Mouse (Mus musculus): ENCODE data around the gene Med13. TPM values are rescaled to one million over a fixed set of nuclear protein-coding genes. Genes with fewer than 3 reads are reported as not detected.
"Not testable (repeated sequence)": the region's sequence is repeated elsewhere in the genome, so short reads cannot be mapped to it uniquely, and the experiment has no call there.

Gene Med13
- polyA plus RNA-seq, 1 experiment from 2014 or later, result 14.9 TPM

- Histone ChIP-seq H3K4me2 (replicated peaks; ENCODE audit: low read depth, low read length) (no peak overlapping the region), H3K4me1 (ENCODE audit: control insufficient read depth, insufficient read depth, low read length) (0 out of 2 replicates have a peak, but pooled peaks cover 8% of the 10 kb centered on the region), H3K27me3 (ENCODE audit: control insufficient read depth, insufficient read depth, low read length) (no peaks in the 10 kb centered on the region), H3K9ac (ENCODE audit: low read depth, low read length) (no peak overlapping the region), H3K9me3 (ENCODE audit: control insufficient read depth, low read length) (no peaks in the 10 kb centered on the region), H3K36me3 (ENCODE audit: control insufficient read depth, insufficient read depth, low read length) (peaks cover 25% of the 10 kb centered on the region; the same call in 1 of the 2 replicates), H3K4me3 (ENCODE audit: low read length) (no peak overlapping the region), H3K27ac (ENCODE audit: low read depth, low read length) (no peak overlapping the region)
- ATAC-seq (ENCODE audit: low FRiP score, low TSS enrichment), result no peak
Measured at GRCm38 (mm10) chr11:86348872-86349271, 8.5 kb downstream of the Med13 start.

- Histone ChIP-seq H3K27ac (ENCODE audit: low read depth, low read length) (no peak overlapping the region), H3K4me3 (ENCODE audit: low read length) (no peak overlapping the region), H3K36me3 (ENCODE audit: control insufficient read depth, insufficient read depth, low read length) (peaks cover 17% of the 10 kb centered on the region; the same call in 1 of the 2 replicates), H3K4me1 (ENCODE audit: control insufficient read depth, insufficient read depth, low read length) (0 out of 2 replicates have a peak, but pooled peaks cover under 1% of the 10 kb centered on the region), H3K4me2 (replicated peaks; ENCODE audit: low read depth, low read length) (no peak overlapping the region), H3K9me3 (ENCODE audit: control insufficient read depth, low read length) (no peaks in the 10 kb centered on the region), H3K27me3 (ENCODE audit: control insufficient read depth, insufficient read depth, low read length) (no peaks in the 10 kb centered on the region), H3K9ac (ENCODE audit: low read depth, low read length) (no peak overlapping the region)
- 71% methylated on average over 5 of the region's 5 CpGs for WGBS
- no peak for ATAC-seq (ENCODE audit: low FRiP score, low TSS enrichment)
Measured at GRCm38 (mm10) chr11:86347387-86348122, 9.8 kb downstream of the Med13 start.

DNA sequence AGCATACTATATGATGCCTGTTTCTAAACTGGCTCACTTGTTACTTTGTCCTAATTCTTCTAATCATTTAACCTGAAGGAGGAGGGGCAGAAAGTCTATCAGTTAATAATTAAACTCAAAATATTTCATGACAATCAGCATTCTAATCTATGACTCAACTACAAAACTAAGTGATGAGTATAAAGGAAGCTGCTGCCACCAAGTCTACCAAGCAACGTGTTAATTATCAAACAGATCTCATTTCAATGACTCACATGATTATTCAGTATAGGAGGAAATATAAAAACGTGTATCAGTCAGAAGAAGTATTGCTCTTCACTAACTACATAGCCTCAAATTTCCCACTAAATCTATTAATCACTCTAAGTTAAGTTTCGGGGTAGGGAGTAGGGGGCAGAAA, 10.9 kb downstream of the Med13 start:
- Histone ChIP-seq H3K4me3 (ENCODE audit: low read length) (no peak overlapping the region), H3K36me3 (ENCODE audit: control insufficient read depth, insufficient read depth, low read length) (peaks cover 21% of the 10 kb centered on the region; the same call in 1 of the 2 replicates), H3K9ac (ENCODE audit: low read depth, low read length) (no peak overlapping the region), H3K9me3 (ENCODE audit: control insufficient read depth, low read length) (no peaks in the 10 kb centered on the region), H3K4me2 (replicated peaks; ENCODE audit: low read depth, low read length) (no peak overlapping the region), H3K27ac (ENCODE audit: low read depth, low read length) (no peak overlapping the region), H3K27me3 (ENCODE audit: control insufficient read depth, insufficient read depth, low read length) (no peaks in the 10 kb centered on the region), H3K4me1 (ENCODE audit: control insufficient read depth, insufficient read depth, low read length) (no peaks in the 10 kb centered on the region)
- 60% methylated on average over 3 of the region's 3 CpGs for WGBS
- ATAC-seq (ENCODE audit: low FRiP score, low TSS enrichment), result no peak

- H3K4me1 ChIP-seq (ENCODE audit: control insufficient read depth, insufficient read depth, low read length); H3K27me3 ChIP-seq (ENCODE audit: control insufficient read depth, insufficient read depth, low read length); H3K9ac ChIP-seq (ENCODE audit: low read depth, low read length); H3K27ac ChIP-seq (ENCODE audit: low read depth, low read length); H3K9me3 ChIP-seq (ENCODE audit: control insufficient read depth, low read length); ATAC-seq (ENCODE audit: low FRiP score, low TSS enrichment); H3K4me2 ChIP-seq (replicated peaks; ENCODE audit: low read depth, low read length); H3K4me3 ChIP-seq (ENCODE audit: low read length): not testable (repeated sequence)
- H3K36me3 ChIP-seq (ENCODE audit: control insufficient read depth, insufficient read depth, low read length), result peaks cover 21% of the 10 kb centered on the region; the same call in 1 of the 2 replicates
- 92% methylated on average over 1 of the region's 1 CpGs for WGBS
Measured at GRCm38 (mm10) chr11:86344940-86345339, 12.5 kb downstream of the Med13 start.

DNA sequence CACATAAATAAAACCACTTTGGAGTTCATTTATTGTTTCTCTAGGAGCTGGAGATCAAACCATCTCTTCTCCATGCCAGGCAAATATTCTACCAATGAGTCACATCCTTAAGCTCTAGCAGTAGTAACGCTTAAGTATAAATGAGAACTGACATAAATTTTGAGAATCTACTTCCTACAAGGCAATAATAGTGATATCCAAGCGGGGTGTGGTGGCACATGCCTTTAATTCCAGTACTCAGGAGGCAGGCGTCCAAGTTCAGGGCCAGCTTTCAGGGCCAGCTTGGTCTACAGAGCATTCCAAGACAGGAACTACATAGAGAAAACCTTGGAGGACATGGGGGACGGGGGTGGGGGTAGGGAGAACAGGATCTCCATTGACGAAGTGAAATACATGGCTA, 33.2 kb downstream of the Med13 start:
- WGBS, result 79% methylated on average over 5 of the region's 5 CpGs
- Histone ChIP-seq H3K9ac (ENCODE audit: low read depth, low read length) (no peak overlapping the region), H3K9me3 (ENCODE audit: control insufficient read depth, low read length) (no peaks in the 10 kb centered on the region), H3K4me1 (ENCODE audit: control insufficient read depth, insufficient read depth, low read length) (no peaks in the 10 kb centered on the region), H3K36me3 (ENCODE audit: control insufficient read depth, insufficient read depth, low read length) (peaks cover 44% of the 10 kb centered on the region), H3K4me2 (replicated peaks; ENCODE audit: low read depth, low read length) (no peak overlapping the region), H3K4me3 (ENCODE audit: low read length) (no peak overlapping the region), H3K27ac (ENCODE audit: low read depth, low read length) (no peak overlapping the region), H3K27me3 (ENCODE audit: control insufficient read depth, insufficient read depth, low read length) (no peaks in the 10 kb centered on the region)
- ATAC-seq (ENCODE audit: low FRiP score, low TSS enrichment), result no peak

- H3K4me1 ChIP-seq (ENCODE audit: control insufficient read depth, insufficient read depth, low read length); H3K27ac ChIP-seq (ENCODE audit: low read depth, low read length); H3K9ac ChIP-seq (ENCODE audit: low read depth, low read length); H3K4me2 ChIP-seq (replicated peaks; ENCODE audit: low read depth, low read length); H3K4me3 ChIP-seq (ENCODE audit: low read length); ATAC-seq (ENCODE audit: low FRiP score, low TSS enrichment); H3K27me3 ChIP-seq (ENCODE audit: control insufficient read depth, insufficient read depth, low read length); H3K9me3 ChIP-seq (ENCODE audit: control insufficient read depth, low read length): not testable (repeated sequence)
- 95% methylated on average over 3 of the region's 3 CpGs for WGBS
- peaks cover 35% of the 10 kb centered on the region for H3K36me3 ChIP-seq (ENCODE audit: control insufficient read depth, insufficient read depth, low read length)
Measured at GRCm38 (mm10) chr11:86314992-86315391, 42.4 kb downstream of the Med13 start.

DNA sequence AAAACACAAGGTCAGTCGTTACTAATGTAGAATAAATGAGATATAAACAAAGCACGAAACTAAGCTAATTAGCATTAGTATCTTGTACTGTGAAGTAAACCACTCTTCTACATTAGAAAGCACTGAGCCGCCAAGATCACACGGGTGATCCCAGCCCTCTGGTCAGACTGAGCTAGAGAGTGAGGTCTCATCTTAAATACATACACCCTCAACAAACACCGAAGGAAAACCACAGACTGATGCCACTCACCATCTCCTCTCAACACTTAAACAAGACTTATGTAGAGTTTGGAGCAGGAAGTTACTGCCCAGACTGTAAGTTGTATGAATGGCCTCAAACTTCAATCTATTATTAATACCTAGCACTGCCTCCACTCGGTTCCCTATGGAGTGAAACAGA, 47.1 kb downstream of the Med13 start:
- H3K36me3 ChIP-seq (ENCODE audit: control insufficient read depth, insufficient read depth, low read length), result peaks cover 40% of the 10 kb centered on the region
- no peak overlapping the region for H3K9ac ChIP-seq (ENCODE audit: low read depth, low read length)
- H3K9me3 ChIP-seq (ENCODE audit: control insufficient read depth, low read length), result no peaks in the 10 kb centered on the region
- no peaks in the 10 kb centered on the region for H3K27me3 ChIP-seq (ENCODE audit: control insufficient read depth, insufficient read depth, low read length)
- H3K4me1 ChIP-seq (ENCODE audit: control insufficient read depth, insufficient read depth, low read length), result no peaks in the 10 kb centered on the region
- H3K4me3 ChIP-seq (ENCODE audit: low read length), result no peak overlapping the region
- ATAC-seq (ENCODE audit: low FRiP score, low TSS enrichment), result no peak
- H3K27ac ChIP-seq (ENCODE audit: low read depth, low read length), result no peak overlapping the region
- 85% methylated on average over 6 of the region's 6 CpGs for WGBS
- H3K4me2 ChIP-seq (replicated peaks; ENCODE audit: low read depth, low read length), result no peak overlapping the region

DNA sequence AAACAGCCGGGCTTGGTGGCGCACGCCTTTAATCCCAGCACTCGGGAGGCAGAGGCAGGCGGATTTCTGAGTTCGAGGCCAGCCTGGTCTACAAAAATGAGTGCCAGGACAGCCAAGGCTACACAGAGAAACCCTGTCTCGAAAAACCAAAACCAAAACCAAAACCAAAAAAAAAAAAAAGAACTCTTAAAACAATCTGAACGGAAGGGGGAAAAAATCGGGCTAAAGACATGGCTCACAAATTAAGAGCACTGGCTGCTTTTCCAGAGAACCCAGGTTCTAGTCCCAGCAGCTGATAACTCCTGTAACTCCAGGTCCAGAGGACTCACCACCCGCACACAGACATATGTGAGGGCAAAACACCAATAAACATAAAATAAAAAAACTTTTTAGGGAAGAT, 65.2 kb downstream of the Med13 start:
- not testable (repeated sequence) for H3K27ac ChIP-seq (ENCODE audit: low read depth, low read length); H3K4me2 ChIP-seq (replicated peaks; ENCODE audit: low read depth, low read length); H3K4me3 ChIP-seq (ENCODE audit: low read length); H3K4me1 ChIP-seq (ENCODE audit: control insufficient read depth, insufficient read depth, low read length); H3K27me3 ChIP-seq (ENCODE audit: control insufficient read depth, insufficient read depth, low read length); ATAC-seq (ENCODE audit: low FRiP score, low TSS enrichment); H3K9me3 ChIP-seq (ENCODE audit: control insufficient read depth, low read length); H3K9ac ChIP-seq (ENCODE audit: low read depth, low read length)
- H3K36me3 ChIP-seq (ENCODE audit: control insufficient read depth, insufficient read depth, low read length), result peaks cover 47% of the 10 kb centered on the region
- WGBS, result 96% methylated on average over 10 of the region's 10 CpGs

DNA sequence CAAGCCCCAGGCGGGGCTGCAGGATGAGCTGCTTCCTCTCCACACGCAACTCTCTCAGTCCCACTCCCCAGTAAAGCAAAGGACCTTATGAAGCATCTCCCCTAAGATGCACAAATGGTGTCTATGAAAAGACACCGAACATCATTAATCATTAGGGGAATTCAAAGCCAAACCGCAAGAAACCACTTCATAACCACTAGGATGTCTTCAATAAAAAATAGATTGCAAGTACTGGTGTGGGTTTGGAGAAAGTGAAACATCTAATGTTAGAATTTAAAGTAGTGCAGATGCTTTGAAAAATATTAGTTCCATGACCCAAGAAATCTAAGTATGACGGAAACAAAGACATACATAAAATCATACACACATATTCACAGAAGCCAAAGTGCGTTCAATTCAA, 65.7 kb downstream of the Med13 start:
- no peak overlapping the region for H3K27ac ChIP-seq (ENCODE audit: low read depth, low read length)
- peaks cover 43% of the 10 kb centered on the region for H3K36me3 ChIP-seq (ENCODE audit: control insufficient read depth, insufficient read depth, low read length)
- no peaks in the 10 kb centered on the region for H3K9me3 ChIP-seq (ENCODE audit: control insufficient read depth, low read length)
- no peak overlapping the region for H3K4me2 ChIP-seq (replicated peaks; ENCODE audit: low read depth, low read length)
- no peaks in the 10 kb centered on the region for H3K27me3 ChIP-seq (ENCODE audit: control insufficient read depth, insufficient read depth, low read length)
- ATAC-seq (ENCODE audit: low FRiP score, low TSS enrichment), result no peak
- H3K9ac ChIP-seq (ENCODE audit: low read depth, low read length), result no peak overlapping the region
- H3K4me3 ChIP-seq (ENCODE audit: low read length), result no peak overlapping the region
- no peaks in the 10 kb centered on the region for H3K4me1 ChIP-seq (ENCODE audit: control insufficient read depth, insufficient read depth, low read length)
- 92% methylated on average over 6 of the region's 6 CpGs for WGBS
